Comparison of ENCODE assay signal across 21 mouse cellular contexts in genomic region chr1:189054941-189055551, GRCm38 (mm10). TPM values are rescaled to one million over a fixed set of nuclear protein-coding genes. Genes with fewer than 3 reads are reported as not detected.
A peak's percentile ranks its signal among the peaks of the same experiment; 100 is the strongest.
DNase-seq lines count a peak whose midpoint lies in the region; ATAC-seq and TF ChIP-seq lines count a peak whose summit lies in the region.
"Had no signal": no experiment of that assay in that cellular context is flagged by ENCODE, and none has a peak within 500 bp of the region (broad histone marks: within the 10 kb centered on the region; RNA-seq: fewer than 3 reads in every experiment).

No protein-coding gene starts in this region.

- ATAC-seq in intestine, embryonic 15.5 days: no peak
- ATAC-seq: forebrain, embryonic 13.5 days; intestine, embryonic 16.5 days had no signal

- no peaks in the 10 kb centered on the region for H3K36me3 ChIP-seq in intestine, embryonic 15.5 days
- H3K36me3 ChIP-seq: lung, embryonic 15.5 days; neural tube, embryonic 12.5 days had no signal

- TF ChIP-seq CTCF in embryonic fibroblast, embryonic 13.5 days (IDR thresholded peaks at IDR 0.05; ENCODE audit: borderline replicate concordance, insufficient read depth, low read length): no peak

- 80% methylated on average over 8 of the region's 8 CpGs for WGBS in intestine, embryonic 15.5 days

- no peaks in the 10 kb centered on the region for H3K27me3 ChIP-seq in intestine, embryonic 15.5 days (replicated peaks)
- H3K27me3 ChIP-seq: forebrain, embryonic 13.5 days; lung, embryonic 15.5 days; neural tube, embryonic 12.5 days had no signal

- H3K9ac ChIP-seq in intestine, embryonic 15.5 days: no peak overlapping the region
- H3K9ac ChIP-seq: forebrain, embryonic 13.5 days; hindbrain, embryonic 14.5 days; liver, embryonic 14.5 days; lung, embryonic 15.5 days; neural tube, embryonic 12.5 days had no signal

- DNase-seq in frontal cortex, adult 2 months (ENCODE audit: extremely low spot score in 1 of 2, low spot score in 1 of 2): peak; percentile 51 to 77
- DNase-seq in frontal cortex, postnatal 25 days (ENCODE audit: low spot score in 2 of 2): no peak
- peak; percentile 38 to 70 for DNase-seq in left cerebral cortex, adult 18-20 months (ENCODE audit: low spot score in 2 of 2)
- no peak for DNase-seq in left cerebral cortex, postnatal 4 days
- peak; percentile 35 to 46 for DNase-seq in left cerebral cortex, postnatal 36 days (ENCODE audit: low spot score in 2 of 2)
- no peak for DNase-seq in spleen, adult 12 weeks (ENCODE audit: low spot score)
- DNase-seq: cerebellum, adult 9-11 months; gastrocnemius, adult 2 months; heart, postnatal 36 days; thymus, adult 18-20 months had no signal

- no peak overlapping the region for H3K4me3 ChIP-seq in embryonic fibroblast, embryonic 13.5 days (ENCODE audit: insufficient read depth, low read length)
- H3K4me3 ChIP-seq in intestine, embryonic 15.5 days (replicated peaks): no peak overlapping the region
- H3K4me3 ChIP-seq: erythroblast, embryonic 14.5 days; forebrain, embryonic 13.5 days; gastrocnemius, adult 2 months; lung, embryonic 15.5 days; neural tube, embryonic 12.5 days had no signal

- H3K4me1 ChIP-seq in embryonic fibroblast, embryonic 13.5 days (ENCODE audit: control insufficient read depth, insufficient read depth, low read length): peaks cover 5% of the 10 kb centered on the region; the same call in 1 of the 2 replicates
- H3K4me1 ChIP-seq in intestine, embryonic 15.5 days (replicated peaks): no peaks in the 10 kb centered on the region
- H3K4me1 ChIP-seq: forebrain, embryonic 13.5 days; neural tube, embryonic 12.5 days had no signal

- no peaks in the 10 kb centered on the region for H3K9me3 ChIP-seq in intestine, embryonic 15.5 days
- H3K9me3 ChIP-seq: forebrain, embryonic 13.5 days; lung, embryonic 15.5 days; neural tube, embryonic 12.5 days had no signal

- no peak overlapping the region for H3K4me2 ChIP-seq in intestine, embryonic 15.5 days (replicated peaks)
- H3K4me2 ChIP-seq: forebrain, embryonic 13.5 days; hindbrain, embryonic 14.5 days; lung, embryonic 15.5 days; midbrain, embryonic 11.5 days; neural tube, embryonic 12.5 days had no signal

- no peak for TF ChIP-seq POLR2A in embryonic fibroblast, embryonic 13.5 days (IDR thresholded peaks at IDR 0.05; ENCODE audit: low read depth, low read length)

- peak overlapping the region; percentile 56 for H3K27ac ChIP-seq in embryonic fibroblast, embryonic 13.5 days (ENCODE audit: insufficient read depth, low read length)
- no peak overlapping the region for H3K27ac ChIP-seq in intestine, embryonic 15.5 days
- H3K27ac ChIP-seq: forebrain, embryonic 13.5 days; gastrocnemius, adult 2 months; hindbrain, embryonic 14.5 days; liver, embryonic 14.5 days; lung, embryonic 15.5 days; macrophage; neural tube, embryonic 12.5 days had no signal

- intact Hi-C loops in left cerebral cortex, postnatal 4 days (cut with DNase I): no loop called here
- intact Hi-C loops in left cerebral cortex, postnatal 36 days (cut with DNase I): loop anchor here (10.0 kb wide), 1 partner anchor 180 kb away; no protein-coding TSS in a partner anchor

RNA-seq across cellular contexts. Expression of gene Kctd3, which starts 47.4 kb away (rescaled TPM):
- polyA plus RNA-seq in frontal cortex, adult 2 months (2012; rRNA removed): 76.9 and 82.6 TPM in 2 replicates
- 10 to 100 TPM; 75.5 to 79.8 TPM for total RNA-seq in left cerebral cortex, adult 18-20 months (2021)
- 100 to 1,000 TPM; 105 to 116 TPM for total RNA-seq in left cerebral cortex, postnatal 4 days (2021)
- 27.4 and 33.6 TPM in 2 replicates for polyA plus RNA-seq in embryonic fibroblast, embryonic 13.5 days (2011; ENCODE audit: insufficient read length, low read depth, missing spikeins)
- total RNA-seq in left cerebral cortex, postnatal 36 days (2021): 10 to 100 TPM; 95.0 to 97.8 TPM
- 25.7 and 25.9 TPM in 2 replicates for polyA plus RNA-seq in intestine, embryonic 15.5 days (2015; fragmentation: Nextera tagmentation; extraction: Ambion mirVana)

Comparison
In these comparisons a context has a peak if more than half of its experiments do, and no peak if none do; other contexts are left out.
1. DNase-seq: peak in frontal cortex, adult 2 months (2 of 2), left cerebral cortex, adult 18-20 months (2 of 2) and left cerebral cortex, postnatal 36 days (2 of 2); none in frontal cortex, postnatal 25 days (0 of 2), left cerebral cortex, postnatal 4 days (single experiment) and spleen, adult 12 weeks (single experiment).